Mouse (Mus musculus): ENCODE results near the gene Pkig. TPM values are rescaled to one million over a fixed set of nuclear protein-coding genes. Genes with fewer than 3 reads are reported as not detected.
"Not testable (repeated sequence)": the region's sequence is repeated elsewhere in the genome, so short reads cannot be mapped to it uniquely, and the experiment has no call there.

The Pkig gene
- total RNA-seq, 1 experiment from 2014 or later = 44.2 TPM

DNA sequence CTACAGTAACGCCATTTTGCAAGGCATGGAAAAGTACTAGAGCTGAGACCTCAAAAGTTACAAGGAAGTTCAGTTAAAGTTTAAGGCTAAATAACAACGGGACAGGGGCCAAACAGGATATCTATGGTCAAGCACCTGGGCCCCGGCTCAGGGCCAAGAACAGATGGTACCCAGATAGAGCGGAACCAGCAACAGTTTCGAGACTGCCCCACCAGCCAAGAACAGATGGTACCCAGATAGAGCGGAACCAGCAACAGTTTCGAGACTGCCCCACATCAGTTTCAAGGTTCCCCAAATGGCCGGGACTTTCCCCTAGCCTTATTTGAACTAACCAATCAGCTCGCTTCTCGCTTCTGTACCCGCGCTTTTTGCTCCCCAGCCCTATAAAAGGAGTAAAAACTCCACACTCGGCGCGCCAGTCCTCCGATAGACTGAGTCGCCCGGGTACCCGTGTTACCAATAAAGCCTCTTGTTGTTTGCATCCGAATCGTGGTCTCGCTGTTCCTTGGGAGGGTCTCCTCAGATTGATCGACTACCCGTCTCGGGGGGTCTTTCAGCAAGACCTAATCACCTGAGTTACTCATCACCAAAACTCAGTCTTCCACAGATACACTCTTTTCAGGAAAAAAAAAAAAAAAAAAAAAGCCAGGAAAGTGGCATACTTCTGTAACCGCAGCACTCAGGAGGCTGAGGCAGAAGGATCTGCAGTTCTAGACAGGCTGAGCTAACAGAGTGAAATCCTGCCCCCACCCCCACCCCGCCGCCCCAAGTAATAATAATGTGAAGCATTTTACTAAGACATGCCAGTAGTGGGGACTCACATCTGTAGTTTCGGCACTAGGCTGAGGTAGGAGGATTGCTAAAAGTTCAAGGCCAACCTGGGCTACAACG is 15.3 kb upstream of the Pkig start:
- peak; percentile 61 for DNase-seq

GRCm38 (mm10) chr2:163643576-163643971 is 14.6 kb upstream of the Pkig start:
- DNase-seq = no peak

DNA sequence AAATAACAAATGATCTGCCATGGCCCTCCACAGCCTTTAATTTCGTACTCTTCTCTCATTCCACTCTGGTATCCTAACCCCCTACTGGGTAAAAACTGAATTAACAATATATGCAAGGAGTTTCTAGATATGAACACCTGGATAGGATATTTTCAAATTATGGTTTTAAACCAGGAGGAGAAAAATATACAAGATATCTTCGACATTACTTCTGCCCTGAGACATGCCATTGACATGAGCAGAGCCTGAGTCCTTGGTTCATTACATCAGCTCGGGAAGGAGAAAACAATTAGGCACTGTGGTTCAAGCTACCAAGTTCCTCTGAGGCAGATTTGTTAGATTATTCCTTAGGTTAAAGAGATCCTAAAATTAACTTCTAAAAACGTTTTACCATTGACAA is 14.1 kb upstream of the Pkig start:
- no peak for DNase-seq

GRCm38 (mm10) chr2:163644575-163645385 is 13.4 kb upstream of the Pkig start, which contains the start of gene Serinc3:
TSS of gene Serinc3 (minus strand) at chr2:163645131.
- peak; percentile 100 for DNase-seq

DNA sequence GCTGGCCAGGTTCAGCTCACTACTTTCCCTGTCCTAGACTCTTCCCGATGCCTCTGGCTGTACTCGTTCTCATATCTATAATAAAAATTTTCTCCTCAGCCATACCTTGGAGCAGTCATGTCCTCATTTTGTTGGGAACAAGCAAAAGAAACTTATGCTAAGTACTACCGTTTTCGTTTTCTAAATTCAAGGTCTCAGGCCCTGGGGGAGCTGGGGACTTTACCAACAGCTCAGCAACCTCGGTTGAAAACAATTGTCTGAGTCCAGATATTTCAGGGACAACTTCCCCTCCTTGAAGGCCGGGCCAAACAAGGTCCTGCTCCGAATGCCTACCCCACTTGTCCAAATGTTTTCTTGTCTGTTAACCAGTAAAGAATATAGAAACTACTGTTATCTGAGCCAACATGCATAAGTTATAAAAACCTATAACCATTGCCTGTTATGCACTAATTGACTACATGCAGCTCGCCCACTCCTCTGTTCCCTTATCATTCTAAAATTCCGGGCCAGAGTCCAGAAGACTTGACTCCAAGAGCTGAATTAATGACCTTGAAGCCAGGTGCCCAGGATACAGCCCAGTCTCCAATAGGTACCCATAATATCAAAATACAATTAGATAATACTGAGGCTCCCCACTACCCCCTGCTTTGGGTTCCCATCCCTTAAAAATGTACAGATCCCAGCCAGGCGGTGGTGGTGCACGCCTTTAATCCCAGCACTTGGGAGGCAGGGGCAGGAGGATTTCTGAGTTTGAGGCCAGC is 12.3 kb upstream of the Pkig start:
- DNase-seq = no peak

DNA sequence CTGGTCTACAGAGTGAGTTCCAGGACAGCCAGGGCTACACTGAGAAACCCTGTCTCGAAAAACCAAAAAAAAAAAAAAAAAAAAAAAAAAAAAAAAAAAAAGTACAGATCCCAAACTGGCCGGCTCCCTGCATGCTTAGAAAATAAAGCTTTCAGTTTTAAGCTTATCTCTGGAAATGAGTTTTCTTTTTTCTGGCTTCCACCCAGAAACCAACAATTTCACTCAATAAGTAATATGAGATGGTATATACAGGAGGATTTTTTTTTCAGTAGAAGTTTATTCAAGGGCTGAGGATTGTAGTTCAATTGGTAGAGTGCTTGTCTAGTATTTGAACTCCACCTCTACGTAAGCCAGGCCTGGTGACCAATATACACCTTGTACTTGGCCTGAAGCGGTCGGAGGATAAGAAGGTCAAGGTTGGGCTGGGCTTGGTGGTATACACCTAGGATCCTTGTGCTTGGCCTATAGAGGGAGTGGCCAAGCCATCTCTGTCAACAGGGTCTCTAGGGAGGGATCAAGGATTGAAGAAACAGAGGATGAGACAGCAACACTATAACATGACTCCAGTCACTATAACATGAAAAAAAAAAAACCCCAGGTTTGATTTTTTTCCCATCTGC is 11.6 kb upstream of the Pkig start:
- no peak for DNase-seq

DNA sequence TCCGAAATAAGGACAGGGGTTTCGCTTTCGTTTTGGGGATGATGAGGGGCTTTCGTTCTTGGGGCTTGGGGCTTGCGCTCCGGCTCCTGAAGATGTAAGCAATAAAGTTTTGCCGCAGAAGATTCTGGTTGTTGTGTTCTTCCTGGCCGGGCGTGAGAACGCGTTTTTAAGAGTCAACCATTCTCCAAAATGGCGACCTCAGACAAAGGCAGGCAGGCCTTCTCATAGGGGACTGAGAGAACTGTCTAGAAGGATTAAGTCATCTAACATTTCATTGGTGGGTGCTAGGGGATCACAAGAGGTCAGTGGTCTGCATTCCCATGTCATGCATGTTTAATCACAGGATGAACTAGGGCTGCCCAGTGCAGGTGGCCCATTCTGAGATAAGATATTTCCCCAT is 2.5 kb upstream of the Pkig start:
- DNase-seq = not testable (repeated sequence)

GRCm38 (mm10) chr2:163657486-163657885 is 700 bp upstream of the Pkig start:
- no peak for DNase-seq

DNA sequence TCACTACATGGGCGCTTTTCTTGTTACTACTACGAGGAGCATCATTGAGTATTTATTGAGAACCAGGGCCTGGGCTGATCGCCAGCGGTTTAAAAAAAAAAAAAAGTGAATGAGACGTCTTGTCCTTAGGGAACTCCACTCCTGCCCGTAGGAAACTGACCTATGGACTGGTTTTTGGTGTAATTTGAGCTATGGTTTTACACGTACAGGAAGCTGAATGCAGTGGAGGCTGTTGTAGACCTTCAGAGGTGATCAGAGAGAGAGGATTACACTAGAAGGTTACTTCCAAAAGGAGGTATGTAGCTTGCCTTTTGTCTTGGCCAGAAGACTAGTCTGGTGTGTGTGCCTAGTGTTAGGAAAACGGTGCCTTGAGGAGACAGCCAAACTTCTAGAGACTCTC is 755 bp downstream of the Pkig start:
- DNase-seq = peak; percentile 51

GRCm38 (mm10) chr2:163659431-163659830 is 1.2 kb downstream of the Pkig start:
- no peak for DNase-seq

DNA sequence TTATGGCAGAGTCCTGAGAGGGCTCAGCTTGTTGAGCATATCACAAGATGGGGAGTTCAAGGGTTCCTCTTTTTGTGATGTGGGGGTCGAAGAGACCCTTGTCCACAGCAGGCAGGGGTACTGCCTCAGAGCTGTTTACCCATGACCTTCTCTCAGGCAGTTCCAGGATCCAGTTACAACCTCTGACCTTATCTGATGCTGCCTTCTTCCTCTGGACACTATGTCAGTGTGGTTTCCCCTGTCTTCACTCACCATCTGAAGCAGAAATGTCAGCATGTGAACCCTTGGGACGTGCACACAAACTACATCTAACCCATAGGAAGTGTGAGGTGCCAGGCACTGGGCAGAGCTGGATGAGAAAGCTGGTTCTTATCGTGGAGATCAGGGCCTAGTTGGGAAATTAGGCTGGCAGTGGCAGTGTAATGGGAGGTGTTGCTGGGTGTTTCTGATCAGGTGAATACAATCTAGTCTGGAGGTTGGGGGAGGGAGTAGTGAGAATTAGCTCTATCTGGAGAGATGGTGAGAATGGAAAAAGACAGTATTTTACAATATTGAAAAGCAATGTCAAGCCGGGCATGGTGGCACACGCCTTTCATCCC is 2.0 kb downstream of the Pkig start:
- no peak for DNase-seq

DNA sequence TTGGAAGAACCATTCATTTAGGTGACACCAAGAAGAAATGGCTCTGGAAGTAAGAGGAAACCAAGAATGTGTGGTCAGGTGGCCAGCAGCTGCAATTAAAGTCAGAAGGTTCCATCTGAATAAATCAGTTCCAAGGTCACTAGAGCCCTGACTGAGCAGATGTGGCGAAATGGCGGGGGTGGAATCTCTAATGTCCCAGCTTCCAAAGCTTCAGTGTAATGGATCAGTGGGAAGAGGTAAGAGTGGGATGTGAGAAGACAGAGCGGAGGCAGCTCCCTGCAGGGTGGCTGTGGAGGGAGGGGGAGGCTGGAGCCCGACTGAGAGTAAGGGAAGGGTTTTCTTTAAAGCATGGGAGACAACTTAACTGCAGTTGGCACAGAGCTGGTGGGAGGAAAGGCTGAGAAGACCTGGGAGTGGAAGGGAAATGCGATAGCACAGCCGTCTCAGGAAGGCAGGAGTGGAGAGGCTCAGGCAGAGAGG is 3.2 kb downstream of the Pkig start:
- DNase-seq = peak; percentile 62

DNA sequence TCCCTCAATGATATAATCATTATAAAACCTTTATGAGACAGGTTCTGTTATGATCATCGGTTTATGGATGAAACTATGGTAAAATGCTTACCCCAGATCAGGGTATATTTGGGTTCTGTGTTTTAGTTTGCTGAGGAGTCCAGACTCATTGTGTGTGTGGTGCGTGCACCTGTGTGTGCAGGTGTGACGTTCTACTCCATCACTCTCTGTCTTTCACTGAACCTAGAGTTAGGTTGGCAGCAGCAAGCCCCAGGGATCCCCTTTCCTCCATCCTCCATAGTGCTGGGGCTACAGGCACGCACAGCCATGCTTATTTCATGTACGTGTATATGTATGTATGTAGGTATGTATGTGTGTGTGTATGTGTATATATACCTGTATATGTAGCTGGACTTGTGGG is 3.9 kb downstream of the Pkig start:
- DNase-seq = no peak

GRCm38 (mm10) chr2:163662698-163663221 is 4.6 kb downstream of the Pkig start:
- no peak for DNase-seq

GRCm38 (mm10) chr2:163663930-163664329 is 5.7 kb downstream of the Pkig start:
- no peak for DNase-seq

DNA sequence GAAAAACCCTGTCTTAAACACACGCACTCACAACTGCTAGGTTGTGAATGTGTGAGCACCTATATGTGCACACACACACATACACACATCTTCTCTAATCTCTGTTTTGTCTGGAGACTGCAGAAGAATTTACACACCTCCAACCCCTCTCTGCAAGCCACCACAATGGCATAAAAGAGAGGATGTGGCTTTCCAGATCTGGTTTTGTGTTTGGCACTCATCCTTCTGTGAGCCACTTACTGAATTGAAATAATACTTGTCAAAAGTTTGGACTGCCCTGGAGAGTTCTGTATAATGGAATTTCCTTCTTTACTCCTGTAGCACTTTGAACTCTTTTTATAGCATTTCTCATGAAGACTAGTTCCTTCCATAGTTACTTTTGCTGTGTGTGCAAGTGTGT is 8.9 kb downstream of the Pkig start:
- DNase-seq = no peak

GRCm38 (mm10) chr2:163670872-163671594 is 12.8 kb downstream of the Pkig start:
- no peak for DNase-seq

- DNase-seq = no peak
Measured at GRCm38 (mm10) chr2:163674397-163674796, 16.2 kb downstream of the Pkig start.

GRCm38 (mm10) chr2:163675144-163675619 is 17.0 kb downstream of the Pkig start:
- no peak for DNase-seq

GRCm38 (mm10) chr2:163675662-163676061 is 17.5 kb downstream of the Pkig start:
- DNase-seq = no peak

All from adrenal gland, postnatal 14 days (tissue).